Mouse (Mus musculus): ENCODE results near the gene Ttc7b. TPM values are rescaled to one million over a fixed set of nuclear protein-coding genes. Genes with fewer than 3 reads are reported as not detected.

The Ttc7b gene
- polyA plus RNA-seq, 1 experiment from 2014 or later = 1.0 TPM

DNA sequence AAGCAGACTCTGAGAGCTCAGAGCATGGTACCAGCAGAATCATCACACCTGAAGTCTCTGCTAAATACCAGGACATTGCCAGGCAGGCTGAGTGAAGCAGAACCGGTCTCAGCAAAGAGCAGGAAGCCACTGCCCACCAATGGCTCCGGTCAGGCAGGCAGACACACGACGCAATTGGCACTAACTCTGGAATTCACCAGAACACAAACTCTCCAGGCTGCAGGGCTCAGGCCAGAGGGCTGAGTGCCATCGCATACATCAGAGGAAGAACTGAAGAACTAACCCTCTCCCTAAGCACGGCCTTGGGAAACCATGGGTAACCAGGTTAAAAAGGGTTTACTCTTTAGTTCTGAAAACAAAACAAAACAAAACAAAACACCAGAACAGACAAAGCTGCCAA, 73.5 kb downstream of the Ttc7b start:
- 69% methylated on average over 6 of the region's 6 CpGs for WGBS (ENCODE audit: insufficient replicate concordance)
- no peak for ATAC-seq (ENCODE audit: insufficient read depth)

DNA sequence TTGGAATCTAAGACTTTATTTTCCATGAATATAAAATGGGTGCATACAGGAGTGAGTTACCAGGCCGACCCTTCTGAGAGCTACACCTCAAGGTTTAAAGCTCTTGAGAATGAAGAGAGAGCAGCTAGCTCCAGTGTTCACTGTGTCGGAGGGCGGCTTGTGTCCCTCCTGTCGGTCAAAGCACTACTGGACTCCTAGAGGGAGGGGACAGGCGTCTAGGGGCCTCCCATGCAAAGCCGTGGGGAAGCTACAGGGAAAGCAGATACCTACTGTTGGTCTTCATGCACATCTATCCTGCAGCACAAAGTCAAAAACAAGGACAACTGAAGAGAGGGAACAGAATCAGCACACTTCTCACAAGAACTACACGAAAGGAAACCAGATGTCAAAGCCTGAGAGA, 74.9 kb downstream of the Ttc7b start:
- Histone ChIP-seq H3K4me2 (no peak overlapping the region), H3K27me3 (no peaks in the 10 kb centered on the region), H3K4me1 (replicated peaks) (no peaks in the 10 kb centered on the region), H3K27ac (replicated peaks) (no peak overlapping the region), H3K9me3 (replicated peaks) (no peaks in the 10 kb centered on the region), H3K36me3 (replicated peaks) (no peaks in the 10 kb centered on the region), H3K9ac (no peak overlapping the region), H3K4me3 (replicated peaks) (no peak overlapping the region)
- 69% methylated on average over 7 of the region's 7 CpGs for WGBS (ENCODE audit: insufficient replicate concordance)
- ATAC-seq (ENCODE audit: insufficient read depth) = no peak

More for the DNA sequence above, 73.5 kb downstream of the Ttc7b start:
- no peak overlapping the region for H3K27ac ChIP-seq (replicated peaks)
- H3K36me3 ChIP-seq (replicated peaks) = no peaks in the 10 kb centered on the region
- no peaks in the 10 kb centered on the region for H3K9me3 ChIP-seq (replicated peaks)
- no peak overlapping the region for H3K4me3 ChIP-seq (replicated peaks)
- H3K9ac ChIP-seq = no peak overlapping the region
- no peak overlapping the region for H3K4me2 ChIP-seq
- no peaks in the 10 kb centered on the region for H3K4me1 ChIP-seq (replicated peaks)
- H3K27me3 ChIP-seq = no peaks in the 10 kb centered on the region

DNA sequence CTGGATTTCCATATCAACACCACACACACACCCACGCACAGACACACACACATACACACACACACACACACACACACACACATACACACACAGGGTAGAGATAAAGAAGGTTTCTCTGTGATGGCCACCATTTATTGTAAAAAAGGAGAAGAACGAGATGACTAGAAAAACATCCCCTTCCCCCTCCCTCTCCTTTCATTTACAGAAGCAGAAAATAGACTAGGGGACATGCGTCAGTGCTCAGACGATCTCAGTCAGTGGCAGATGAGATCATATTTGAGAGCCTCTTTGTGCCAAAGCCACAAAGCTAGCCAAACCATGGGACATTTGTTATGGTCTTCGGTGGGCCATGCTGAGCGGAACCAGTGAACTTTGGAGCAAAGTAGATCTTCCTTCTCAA, 75.4 kb downstream of the Ttc7b start:
- Histone ChIP-seq H3K27ac (replicated peaks) (no peak overlapping the region), H3K36me3 (replicated peaks) (no peaks in the 10 kb centered on the region), H3K4me3 (replicated peaks) (no peak overlapping the region), H3K4me1 (replicated peaks) (no peaks in the 10 kb centered on the region), H3K4me2 (no peak overlapping the region), H3K9ac (no peak overlapping the region), H3K27me3 (no peaks in the 10 kb centered on the region), H3K9me3 (replicated peaks) (no peaks in the 10 kb centered on the region)
- 56% methylated on average over 6 of the region's 6 CpGs for WGBS (ENCODE audit: insufficient replicate concordance)
- ATAC-seq (ENCODE audit: insufficient read depth) = no peak

DNA sequence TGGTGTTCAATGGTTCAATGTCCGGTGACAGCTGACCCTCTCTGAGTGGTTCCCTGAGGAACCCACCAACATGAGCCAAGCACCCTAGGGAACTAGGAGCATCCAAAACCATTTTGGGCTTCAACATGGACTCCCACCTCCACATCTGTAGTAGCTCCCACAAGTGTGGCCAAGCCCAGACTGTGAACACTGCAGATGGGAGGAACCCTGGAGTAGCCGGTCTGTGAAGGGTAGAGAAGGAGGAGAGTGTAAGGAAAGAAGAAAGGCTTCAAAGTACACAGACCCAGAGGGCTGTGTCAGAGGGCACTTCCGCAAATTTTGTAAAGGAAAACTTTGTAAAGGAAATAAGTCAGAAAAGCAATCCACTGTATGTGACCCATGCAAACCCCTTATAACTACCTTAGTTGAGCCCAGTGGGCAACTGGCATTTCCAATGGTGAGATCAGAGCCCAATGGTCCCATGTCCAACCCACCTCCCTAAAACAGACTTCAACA, 75.9 kb downstream of the Ttc7b start:
- H3K27ac ChIP-seq (replicated peaks) = no peak overlapping the region
- no peaks in the 10 kb centered on the region for H3K36me3 ChIP-seq (replicated peaks)
- WGBS (ENCODE audit: insufficient replicate concordance) = 65% methylated on average over 3 of the region's 3 CpGs
- no peak overlapping the region for H3K4me2 ChIP-seq
- H3K4me1 ChIP-seq (replicated peaks) = no peaks in the 10 kb centered on the region
- H3K27me3 ChIP-seq = no peaks in the 10 kb centered on the region
- no peak overlapping the region for H3K4me3 ChIP-seq (replicated peaks)
- H3K9ac ChIP-seq = no peak overlapping the region
- ATAC-seq (ENCODE audit: insufficient read depth) = no peak
- H3K9me3 ChIP-seq (replicated peaks) = no peaks in the 10 kb centered on the region

DNA sequence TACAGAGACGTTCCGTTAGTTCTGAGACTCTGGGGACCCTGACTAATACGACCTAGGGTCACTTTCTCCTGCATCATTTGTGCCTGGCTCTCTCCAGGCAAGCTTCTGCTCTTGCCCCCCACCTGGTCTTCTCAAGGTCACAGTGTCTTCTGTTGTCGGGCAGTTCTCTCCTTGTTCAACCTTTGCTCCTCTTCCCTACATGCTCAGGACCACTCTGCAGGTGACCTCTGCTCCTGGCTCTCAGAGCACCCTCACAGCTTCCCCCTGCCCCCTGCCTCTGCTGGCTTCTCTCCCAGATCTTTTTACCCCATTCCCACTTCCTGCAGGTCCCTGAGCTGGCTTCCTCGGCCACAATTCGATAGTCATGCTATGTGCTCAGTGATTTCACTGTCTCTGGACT, 77.2 kb downstream of the Ttc7b start:
- Histone ChIP-seq H3K27me3 (no peaks in the 10 kb centered on the region), H3K4me1 (replicated peaks) (no peaks in the 10 kb centered on the region), H3K36me3 (replicated peaks) (no peaks in the 10 kb centered on the region), H3K4me2 (no peak overlapping the region), H3K9me3 (replicated peaks) (no peaks in the 10 kb centered on the region), H3K4me3 (replicated peaks) (no peak overlapping the region), H3K27ac (replicated peaks) (no peak overlapping the region), H3K9ac (no peak overlapping the region)
- 67% methylated on average over 6 of the region's 6 CpGs for WGBS (ENCODE audit: insufficient replicate concordance)
- ATAC-seq (ENCODE audit: insufficient read depth) = no peak

DNA sequence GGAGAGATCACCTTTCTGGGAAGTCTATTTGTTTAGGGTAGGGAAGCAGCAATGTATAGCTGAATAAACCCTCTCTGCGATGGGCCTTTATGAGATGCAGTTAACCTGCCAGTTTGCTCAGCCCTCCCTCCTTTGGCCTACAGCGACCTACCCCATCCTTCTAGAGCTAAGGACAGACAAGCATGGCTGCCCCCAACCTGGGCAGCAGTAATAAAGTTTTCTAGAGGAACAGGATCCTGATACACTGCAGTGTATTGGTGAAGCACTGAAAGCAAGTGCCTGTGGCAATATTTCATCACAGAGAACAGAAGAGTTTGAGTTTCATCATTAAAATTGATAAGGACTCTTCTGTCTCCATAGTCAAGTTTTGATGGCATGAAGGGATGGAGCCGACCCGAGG, 79.0 kb downstream of the Ttc7b start:
- no peak for ATAC-seq (ENCODE audit: insufficient read depth)
- Histone ChIP-seq H3K27me3 (no peaks in the 10 kb centered on the region), H3K4me2 (no peak overlapping the region), H3K9ac (no peak overlapping the region), H3K9me3 (replicated peaks) (no peaks in the 10 kb centered on the region), H3K4me1 (replicated peaks) (no peaks in the 10 kb centered on the region), H3K4me3 (replicated peaks) (no peak overlapping the region), H3K36me3 (replicated peaks) (no peaks in the 10 kb centered on the region), H3K27ac (replicated peaks) (no peak overlapping the region)
- 69% methylated on average over 4 of the region's 4 CpGs for WGBS (ENCODE audit: insufficient replicate concordance)

DNA sequence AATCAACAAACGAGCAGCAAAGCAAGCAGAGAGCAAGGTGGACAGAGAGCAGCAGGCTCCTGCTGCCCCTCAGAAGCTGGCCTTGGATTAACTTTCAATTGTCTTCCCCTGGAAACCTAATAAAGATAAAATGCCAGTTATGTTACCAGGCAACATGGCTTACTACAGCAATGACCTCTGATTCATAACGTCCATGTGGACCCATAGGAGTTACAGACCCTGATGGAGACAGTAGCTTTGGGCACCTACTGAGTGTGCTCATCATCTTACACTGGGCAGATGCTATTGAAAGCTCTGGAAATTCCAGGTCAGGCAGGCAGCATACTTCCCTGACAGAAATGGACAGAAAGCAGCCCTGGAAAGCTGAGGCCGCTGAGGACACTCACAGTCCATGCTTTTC, 80.7 kb downstream of the Ttc7b start:
- Histone ChIP-seq H3K9me3 (replicated peaks) (no peaks in the 10 kb centered on the region), H3K27me3 (no peaks in the 10 kb centered on the region), H3K4me1 (replicated peaks) (no peaks in the 10 kb centered on the region), H3K36me3 (replicated peaks) (no peaks in the 10 kb centered on the region), H3K27ac (replicated peaks) (no peak overlapping the region), H3K9ac (no peak overlapping the region), H3K4me2 (no peak overlapping the region), H3K4me3 (replicated peaks) (no peak overlapping the region)
- ATAC-seq (ENCODE audit: insufficient read depth) = no peak
- WGBS (ENCODE audit: insufficient replicate concordance) = 55% methylated on average over 3 of the region's 3 CpGs

DNA sequence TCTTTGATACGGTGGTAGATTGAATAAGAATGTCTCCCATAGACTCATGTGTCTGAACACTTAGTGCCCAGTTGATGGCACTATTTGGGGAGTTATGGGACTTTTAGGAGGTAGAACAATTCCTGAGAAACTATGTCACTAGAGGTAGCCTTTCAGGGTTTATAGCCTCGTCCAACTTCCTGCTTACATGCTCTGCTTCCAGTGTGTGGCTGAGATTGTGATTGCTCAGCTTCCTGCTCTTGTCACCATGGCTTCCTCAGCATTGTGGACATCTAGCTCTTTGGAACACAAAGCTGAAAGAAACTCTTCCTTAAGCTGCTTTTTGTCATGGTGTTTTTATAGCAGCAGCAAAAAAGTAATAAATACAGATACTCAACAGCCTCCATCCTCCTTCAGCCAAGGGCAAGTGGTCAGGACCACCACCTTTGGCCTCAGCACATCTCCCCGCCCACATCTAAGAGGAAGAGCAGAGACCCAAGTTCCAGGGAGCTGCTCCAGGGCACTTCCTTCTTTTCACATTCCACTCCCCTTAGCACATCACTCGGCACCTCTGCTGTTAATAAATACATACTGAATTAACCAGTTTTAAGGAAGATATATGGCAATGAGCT, 81.4 kb downstream of the Ttc7b start:
- 41% methylated on average over 4 of the region's 4 CpGs for WGBS (ENCODE audit: insufficient replicate concordance)
- H3K9ac ChIP-seq = no peak overlapping the region
- H3K36me3 ChIP-seq (replicated peaks) = no peaks in the 10 kb centered on the region
- H3K4me2 ChIP-seq = no peak overlapping the region
- no peaks in the 10 kb centered on the region for H3K27me3 ChIP-seq
- H3K9me3 ChIP-seq (replicated peaks) = no peaks in the 10 kb centered on the region
- no peak overlapping the region for H3K27ac ChIP-seq (replicated peaks)
- ATAC-seq (ENCODE audit: insufficient read depth) = peak; percentile 37; the same call in 1 of the 2 replicates
- no peak overlapping the region for H3K4me3 ChIP-seq (replicated peaks)
- H3K4me1 ChIP-seq (replicated peaks) = no peaks in the 10 kb centered on the region

DNA sequence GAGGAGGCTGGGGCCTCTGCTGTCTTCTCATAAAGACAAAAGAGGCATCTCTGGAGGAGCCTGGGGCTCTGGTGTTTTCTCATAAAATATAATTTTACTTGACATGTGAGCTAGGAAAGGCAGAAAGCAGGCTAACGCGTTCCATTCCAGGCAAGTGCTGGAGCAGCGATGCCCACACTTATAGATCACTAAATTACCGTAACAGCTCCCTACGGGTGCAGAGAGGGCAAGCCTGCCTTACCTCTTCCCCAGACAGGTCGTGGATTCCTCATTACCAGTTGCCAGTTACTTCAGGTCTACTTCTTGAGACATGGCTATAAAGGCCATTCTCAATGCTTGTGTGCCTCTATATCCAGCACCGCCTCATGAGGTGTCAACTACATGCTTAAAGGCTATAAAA, 82.1 kb downstream of the Ttc7b start:
- Histone ChIP-seq H3K27me3 (no peaks in the 10 kb centered on the region), H3K27ac (replicated peaks) (no peak overlapping the region), H3K36me3 (replicated peaks) (no peaks in the 10 kb centered on the region), H3K4me2 (no peak overlapping the region), H3K4me1 (replicated peaks) (no peaks in the 10 kb centered on the region), H3K9ac (no peak overlapping the region), H3K4me3 (replicated peaks) (no peak overlapping the region), H3K9me3 (replicated peaks) (no peaks in the 10 kb centered on the region)
- WGBS (ENCODE audit: insufficient replicate concordance) = 69% methylated on average over 7 of the region's 7 CpGs
- no peak for ATAC-seq (ENCODE audit: insufficient read depth)

DNA sequence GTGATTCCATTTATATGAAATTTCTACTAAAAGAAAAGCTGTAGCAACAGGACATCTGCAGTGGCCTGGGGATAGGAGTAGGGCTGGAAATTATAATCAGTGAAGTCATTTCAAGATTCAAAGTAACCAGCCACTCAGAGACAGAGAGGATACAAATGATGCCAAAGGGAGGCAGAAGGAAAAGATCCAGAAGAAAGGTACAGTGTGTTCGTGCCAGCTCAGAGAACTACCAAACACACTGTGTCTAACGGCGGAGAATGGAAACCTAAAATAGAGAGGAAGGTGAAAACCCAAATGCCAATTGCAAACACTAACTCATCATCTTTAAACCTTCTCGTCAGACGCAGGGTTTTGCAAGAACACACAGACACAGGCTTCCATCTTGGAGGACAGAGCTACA, 82.8 kb downstream of the Ttc7b start:
- Histone ChIP-seq H3K9me3 (replicated peaks) (no peaks in the 10 kb centered on the region), H3K9ac (no peak overlapping the region), H3K4me3 (replicated peaks) (no peak overlapping the region), H3K4me1 (replicated peaks) (no peaks in the 10 kb centered on the region), H3K27ac (replicated peaks) (no peak overlapping the region), H3K36me3 (replicated peaks) (no peaks in the 10 kb centered on the region), H3K4me2 (no peak overlapping the region), H3K27me3 (no peaks in the 10 kb centered on the region)
- ATAC-seq (ENCODE audit: insufficient read depth) = no peak
- WGBS (ENCODE audit: insufficient replicate concordance) = 68% methylated on average over 5 of the region's 5 CpGs

DNA sequence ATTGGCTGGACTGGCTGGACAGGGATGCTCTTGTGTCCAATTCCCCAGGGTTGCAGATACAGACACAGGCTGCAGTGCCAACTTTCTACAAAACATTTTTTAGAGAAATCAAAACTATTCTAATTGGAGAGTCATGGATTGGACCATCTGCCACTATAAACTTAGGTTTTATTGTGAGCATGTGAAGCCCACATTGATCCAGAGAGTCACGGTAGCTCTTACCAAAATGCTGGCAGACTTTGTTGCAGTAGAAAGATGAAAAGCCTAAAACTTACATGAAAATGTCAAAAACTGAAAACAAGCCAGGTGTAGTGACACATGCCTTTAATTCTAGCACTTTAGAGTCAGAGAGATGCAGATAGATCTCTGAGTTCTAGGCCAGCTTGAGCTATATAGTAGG, 84.9 kb downstream of the Ttc7b start:
- Histone ChIP-seq H3K9me3 (replicated peaks) (no peaks in the 10 kb centered on the region), H3K4me3 (replicated peaks) (no peak overlapping the region), H3K4me2 (no peak overlapping the region), H3K27me3 (no peaks in the 10 kb centered on the region), H3K9ac (no peak overlapping the region), H3K36me3 (replicated peaks) (no peaks in the 10 kb centered on the region), H3K27ac (replicated peaks) (no peak overlapping the region), H3K4me1 (replicated peaks) (no peaks in the 10 kb centered on the region)
- WGBS (ENCODE audit: insufficient replicate concordance) = 63% methylated on average over 1 of the region's 1 CpGs
- ATAC-seq (ENCODE audit: insufficient read depth) = no peak

DNA sequence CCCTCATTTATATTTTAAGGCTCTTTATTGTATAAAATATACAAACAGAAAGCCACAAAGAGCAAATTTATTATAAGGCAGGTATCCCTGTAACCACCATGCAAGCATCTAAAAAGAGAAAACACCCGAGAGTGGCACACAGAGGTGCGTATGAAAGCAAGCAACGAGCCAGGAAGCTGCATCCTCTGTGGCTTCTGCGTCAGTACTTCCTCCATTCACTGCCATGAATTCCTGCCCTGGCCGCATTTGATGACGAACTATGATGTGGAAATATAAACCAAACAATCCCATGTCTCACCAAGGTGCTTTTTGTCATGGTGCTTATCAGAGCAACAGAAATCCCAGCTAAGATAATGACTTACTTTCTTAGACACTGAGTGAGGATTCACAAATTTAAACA, 88.8 kb downstream of the Ttc7b start:
- Histone ChIP-seq H3K4me3 (replicated peaks) (no peak overlapping the region), H3K36me3 (replicated peaks) (no peaks in the 10 kb centered on the region), H3K4me2 (no peak overlapping the region), H3K27me3 (no peaks in the 10 kb centered on the region), H3K9ac (no peak overlapping the region), H3K9me3 (replicated peaks) (no peaks in the 10 kb centered on the region), H3K4me1 (replicated peaks) (no peaks in the 10 kb centered on the region), H3K27ac (replicated peaks) (no peak overlapping the region)
- no peak for ATAC-seq (ENCODE audit: insufficient read depth)
- WGBS (ENCODE audit: insufficient replicate concordance) = 38% methylated on average over 6 of the region's 6 CpGs
